10 mouse cellular contexts compared by ENCODE assay signal in the genomic region with DNA sequence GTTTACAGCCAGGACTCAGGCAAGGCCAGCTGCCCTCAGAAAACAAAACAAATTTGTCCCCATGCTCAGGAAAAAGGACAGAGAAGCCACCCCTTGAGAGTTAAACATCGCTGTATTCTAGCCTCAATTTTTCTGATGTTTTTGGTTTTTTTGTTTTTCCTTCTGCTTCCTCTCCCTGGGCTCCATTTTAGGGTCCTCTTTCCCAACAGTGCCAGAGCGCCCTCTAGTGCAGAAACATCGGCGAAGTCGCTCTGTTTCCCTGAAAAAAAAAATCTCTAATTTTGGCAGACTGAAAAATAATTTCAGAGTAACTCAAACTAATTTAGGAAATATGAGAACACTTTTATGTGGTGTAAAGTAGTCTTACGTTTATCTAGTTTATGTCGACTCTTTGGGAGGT. TPM values are rescaled to one million over a fixed set of nuclear protein-coding genes. Genes with fewer than 3 reads are reported as not detected.
A peak's percentile ranks its signal among the peaks of the same experiment; 100 is the strongest.
DNase-seq lines count a peak whose midpoint lies in the region; ATAC-seq and TF ChIP-seq lines count a peak whose summit lies in the region.
"Had no signal": no experiment of that assay in that cellular context is flagged by ENCODE, and none has a peak within 500 bp of the region (broad histone marks: within the 10 kb centered on the region; RNA-seq: fewer than 3 reads in every experiment).

No protein-coding gene starts in this region.

- H3K79me2 ChIP-seq in liver, adult 2 months (ENCODE audit: control insufficient read depth, insufficient read depth, low read length): no peaks in the 10 kb centered on the region

- no peak for ATAC-seq in midbrain, embryonic 13.5 days
- peak; percentile 47; the same call in 1 of the 2 replicates for ATAC-seq in embryonic facial prominence, embryonic 14.5 days (ENCODE audit: low read depth)
- no peak for ATAC-seq in kidney, embryonic 15.5 days (replicated peaks; ENCODE audit: low FRiP score)

- TF ChIP-seq CTCF in liver, adult 2 months (IDR thresholded peaks at IDR 0.05; ENCODE audit: low read depth, low read length): peak; percentile 69

- peak; percentile 68 for DNase-seq in midbrain, embryonic 10.5 days (ENCODE audit: low spot score)
- DNase-seq in brain, adult 2 months (ENCODE audit: low read depth, low spot score): peak; percentile 82
- peak; percentile 79 for DNase-seq in embryonic facial prominence, embryonic 14.5 days (ENCODE audit: low spot score)
- DNase-seq in liver, adult 2 months (ENCODE audit: extremely low read depth, low read depth, low spot score): peak; percentile 44
- DNase-seq in retina, adult 2 months (ENCODE audit: low read depth, low spot score): peak; percentile 33
- peak; percentile 44 to 58 for DNase-seq in urinary bladder, postnatal 36 days (ENCODE audit: low spot score in 2 of 2)

- no peak overlapping the region for H3K4me2 ChIP-seq in midbrain, embryonic 13.5 days (replicated peaks)
- peak overlapping the region; percentile 27 for H3K4me2 ChIP-seq in embryonic facial prominence, embryonic 14.5 days (ENCODE audit: low read depth, low read length)
- peak overlapping the region; percentile 17; the same call in 1 of the 2 replicates for H3K4me2 ChIP-seq in kidney, embryonic 15.5 days
- H3K4me2 ChIP-seq: stomach, embryonic 15.5 days had no signal

- H3K27ac ChIP-seq in midbrain, embryonic 10.5 days (replicated peaks): no peak overlapping the region
- H3K27ac ChIP-seq in midbrain, embryonic 13.5 days: no peak overlapping the region
- H3K27ac ChIP-seq in embryonic facial prominence, embryonic 14.5 days (replicated peaks; ENCODE audit: low read depth, low read length): no peak overlapping the region
- H3K27ac ChIP-seq in kidney, embryonic 15.5 days: no peak overlapping the region
- H3K27ac ChIP-seq in liver, adult 2 months (replicated peaks; ENCODE audit: insufficient read depth, low read depth, low read length): no peak overlapping the region
- H3K27ac ChIP-seq: stomach, embryonic 15.5 days had no signal

- no peak for TF ChIP-seq POLR2A in liver, adult 2 months (IDR thresholded peaks at IDR 0.05; ENCODE audit: extremely low read depth, insufficient read depth, low read length)

- WGBS in midbrain, embryonic 10.5 days: 5% methylated on average over 7 of the region's 7 CpGs
- WGBS in midbrain, embryonic 13.5 days: 3% methylated on average over 7 of the region's 7 CpGs
- 3% methylated on average over 7 of the region's 7 CpGs for WGBS in embryonic facial prominence, embryonic 14.5 days
- 2% methylated on average over 7 of the region's 7 CpGs for WGBS in kidney, embryonic 15.5 days
- 10% methylated on average over 7 of the region's 7 CpGs for WGBS in liver, adult 2 months

- no peak overlapping the region for H3K4me3 ChIP-seq in midbrain, embryonic 10.5 days
- no peak overlapping the region for H3K4me3 ChIP-seq in midbrain, embryonic 13.5 days (replicated peaks)
- no peak overlapping the region for H3K4me3 ChIP-seq in embryonic facial prominence, embryonic 14.5 days (ENCODE audit: low read depth, low read length)
- no peak overlapping the region for H3K4me3 ChIP-seq in kidney, embryonic 15.5 days (replicated peaks)
- no peak overlapping the region for H3K4me3 ChIP-seq in liver, adult 2 months (ENCODE audit: insufficient read depth, low read depth, low read length)
- H3K4me3 ChIP-seq: stomach, embryonic 15.5 days had no signal

- H3K9ac ChIP-seq in midbrain, embryonic 13.5 days (replicated peaks): no peak overlapping the region
- H3K9ac ChIP-seq in embryonic facial prominence, embryonic 14.5 days (ENCODE audit: low read depth, low read length): peak overlapping the region; percentile 15; the same call in 1 of the 2 replicates
- H3K9ac ChIP-seq in kidney, embryonic 15.5 days: no peak overlapping the region
- H3K9ac ChIP-seq in liver, adult 2 months (ENCODE audit: low read depth, low read length): no peak overlapping the region
- H3K9ac ChIP-seq: stomach, embryonic 15.5 days had no signal

- H3K27me3 ChIP-seq in midbrain, embryonic 10.5 days (ENCODE audit: low read depth, poor library complexity, severe bottlenecking): no peaks in the 10 kb centered on the region
- no peaks in the 10 kb centered on the region for H3K27me3 ChIP-seq in midbrain, embryonic 13.5 days
- H3K27me3 ChIP-seq in embryonic facial prominence, embryonic 14.5 days (replicated peaks; ENCODE audit: control insufficient read depth, insufficient read depth, low read length): no peaks in the 10 kb centered on the region
- H3K27me3 ChIP-seq in kidney, embryonic 15.5 days: no peaks in the 10 kb centered on the region
- no peaks in the 10 kb centered on the region for H3K27me3 ChIP-seq in liver, adult 2 months (ENCODE audit: control insufficient read depth, insufficient read depth, low read length)
- H3K27me3 ChIP-seq: stomach, embryonic 15.5 days had no signal

- H3K9me3 ChIP-seq in midbrain, embryonic 10.5 days (replicated peaks): no peaks in the 10 kb centered on the region
- H3K9me3 ChIP-seq in midbrain, embryonic 13.5 days: no peaks in the 10 kb centered on the region
- no peaks in the 10 kb centered on the region for H3K9me3 ChIP-seq in embryonic facial prominence, embryonic 14.5 days (ENCODE audit: control insufficient read depth, low read length)
- no peaks in the 10 kb centered on the region for H3K9me3 ChIP-seq in kidney, embryonic 15.5 days (replicated peaks)
- H3K9me3 ChIP-seq: stomach, embryonic 15.5 days had no signal

- no peaks in the 10 kb centered on the region for H3K36me3 ChIP-seq in midbrain, embryonic 10.5 days
- no peaks in the 10 kb centered on the region for H3K36me3 ChIP-seq in midbrain, embryonic 13.5 days
- no peaks in the 10 kb centered on the region for H3K36me3 ChIP-seq in embryonic facial prominence, embryonic 14.5 days (ENCODE audit: control insufficient read depth, insufficient read depth, low read length)
- no peaks in the 10 kb centered on the region for H3K36me3 ChIP-seq in kidney, embryonic 15.5 days
- H3K36me3 ChIP-seq in liver, adult 2 months (ENCODE audit: control insufficient read depth, insufficient read depth, low read length): peaks cover 26% of the 10 kb centered on the region
- H3K36me3 ChIP-seq: stomach, embryonic 15.5 days had no signal

- H3K4me1 ChIP-seq in midbrain, embryonic 10.5 days: peaks cover 5% of the 10 kb centered on the region
- no peaks in the 10 kb centered on the region for H3K4me1 ChIP-seq in midbrain, embryonic 13.5 days (replicated peaks)
- no peaks in the 10 kb centered on the region for H3K4me1 ChIP-seq in embryonic facial prominence, embryonic 14.5 days (ENCODE audit: control insufficient read depth, insufficient read depth, low read length)
- H3K4me1 ChIP-seq in kidney, embryonic 15.5 days: peaks cover 4% of the 10 kb centered on the region; the same call in 1 of the 2 replicates
- no peaks in the 10 kb centered on the region for H3K4me1 ChIP-seq in liver, adult 2 months (ENCODE audit: control insufficient read depth, insufficient read depth, low read length)
- H3K4me1 ChIP-seq: stomach, embryonic 15.5 days had no signal

RNA-seq across cellular contexts. Expression of a gene that starts 44.7 kb away (rescaled TPM):
- 0.05 and 0.09 TPM in 2 replicates for polyA plus RNA-seq in midbrain, embryonic 10.5 days (2016; fragmentation: Nextera tagmentation; extraction: Ambion mirVana)
- 0.09 and 0.11 TPM in 2 replicates for polyA plus RNA-seq in midbrain, embryonic 13.5 days (2015; fragmentation: Nextera tagmentation; extraction: Ambion mirVana)
- 0.07 TPM in 2 replicates for polyA plus RNA-seq in embryonic facial prominence, embryonic 14.5 days (2014; fragmentation: Nextera tagmentation; extraction: Ambion mirVana)
- 1.6 and 2.0 TPM in 2 replicates for polyA plus RNA-seq in kidney, embryonic 15.5 days (2015; fragmentation: Nextera tagmentation; extraction: Ambion mirVana)
- total RNA-seq in liver, adult 2 months (2014; rRNA removed): 234 and 283 TPM in 2 replicates
- 132 and 197 TPM in 2 replicates for polyA plus RNA-seq in liver, adult 2 months (2012; rRNA removed)
- polyA plus RNA-seq: gonadal fat pad, adult 2 months had no signal

RNA-seq across cellular contexts. Expression of a gene that starts 44.8 kb away (rescaled TPM):
- polyA plus RNA-seq in midbrain, embryonic 10.5 days (2016; fragmentation: Nextera tagmentation; extraction: Ambion mirVana): not detected in 2 replicates
- 0.11 TPM in 1 of 2 replicates, not detected in the other for polyA plus RNA-seq in midbrain, embryonic 13.5 days (2015; fragmentation: Nextera tagmentation; extraction: Ambion mirVana)
- not detected in 2 replicates for polyA plus RNA-seq in embryonic facial prominence, embryonic 14.5 days (2014; fragmentation: Nextera tagmentation; extraction: Ambion mirVana)
- polyA plus RNA-seq in kidney, embryonic 15.5 days (2015; fragmentation: Nextera tagmentation; extraction: Ambion mirVana): 4.8 and 4.9 TPM in 2 replicates
- 147 and 179 TPM in 2 replicates for total RNA-seq in liver, adult 2 months (2014; rRNA removed)
- polyA plus RNA-seq in liver, adult 2 months (2012; rRNA removed): 127 and 153 TPM in 2 replicates

RNA-seq across cellular contexts. Expression of a gene that starts 52.5 kb away (rescaled TPM):
- polyA plus RNA-seq in midbrain, embryonic 10.5 days (2016; fragmentation: Nextera tagmentation; extraction: Ambion mirVana): 4.5 and 6.5 TPM in 2 replicates
- 6.6 and 7.3 TPM in 2 replicates for polyA plus RNA-seq in midbrain, embryonic 13.5 days (2015; fragmentation: Nextera tagmentation; extraction: Ambion mirVana)
- 23.3 and 24.0 TPM in 2 replicates for polyA plus RNA-seq in embryonic facial prominence, embryonic 14.5 days (2014; fragmentation: Nextera tagmentation; extraction: Ambion mirVana)
- polyA plus RNA-seq in kidney, embryonic 15.5 days (2015; fragmentation: Nextera tagmentation; extraction: Ambion mirVana): 12.7 and 13.9 TPM in 2 replicates
- 7.3 and 11.2 TPM in 2 replicates for total RNA-seq in liver, adult 2 months (2014; rRNA removed)
- polyA plus RNA-seq in liver, adult 2 months (2012; rRNA removed): 15.0 and 19.1 TPM in 2 replicates

Comparison
In these comparisons a context has a peak if more than half of its experiments do, and no peak if none do; other contexts are left out.
1. RNA of a gene that starts 44.7 kb away (polyA plus RNA-seq): 132 to 197 TPM in liver, adult 2 months; 1.6 to 2.0 TPM in kidney, embryonic 15.5 days, 0.09 to 0.11 TPM in midbrain, embryonic 13.5 days, 0.05 to 0.09 TPM in midbrain, embryonic 10.5 days and 0.07 TPM in embryonic facial prominence, embryonic 14.5 days; every median in the first group is over 10 times any median in the second.
2. RNA of a gene that starts 44.8 kb away (polyA plus RNA-seq): 127 to 153 TPM in liver, adult 2 months; 4.8 to 4.9 TPM in kidney, embryonic 15.5 days, 0.11 TPM in midbrain, embryonic 13.5 days, not detected in embryonic facial prominence, embryonic 14.5 days and not detected in midbrain, embryonic 10.5 days; every median in the first group is over 10 times any median in the second.
3. Peak in every context shown above with its lines, with median percentiles within 50 percentile points of each other: DNase-seq.